Mouse (Mus musculus) heart, embryonic 16.5 days (tissue): ENCODE data around the gene Slc45a1. TPM values are rescaled to one million over a fixed set of nuclear protein-coding genes. Genes with fewer than 3 reads are reported as not detected.
A peak's percentile ranks its signal among the peaks of the same experiment; 100 is the strongest.
"Not testable (repeated sequence)": the region's sequence is repeated elsewhere in the genome, so short reads cannot be mapped to it uniquely, and the experiment has no call there.

ENCODE experiments used
- ATAC-seq: fragments of 200-750 bp; cut with Nextera tagmentation; replicated peaks from 2 replicates; pipeline ENCODE4 v1.8.0; 2017; ENCODE audit warnings: moderate number of reproducible peaks; ENCODE audit not compliant: insufficient read depth, low FRiP score; ENCODE audit errors: extremely low read depth
- H3K27ac ChIP-seq: fragments of 300-500 bp; sonication (generic); 2 replicates; pipeline ENCODE4 v1.5.1; 2014; ENCODE audit warnings: mild to moderate bottlenecking, low read length, control low read depth, moderate library complexity
- H3K27me3 ChIP-seq: fragments of 300-500 bp; sonication (generic); 2 replicates; pipeline ENCODE4 v1.6.1; 2014; ENCODE audit warnings: low read length, mixed read lengths; ENCODE audit not compliant: control insufficient read depth, insufficient read depth
- H3K36me3 ChIP-seq: fragments of 300-500 bp; sonication (generic); 2 replicates; pipeline ENCODE4 v1.6.1; 2014; ENCODE audit not compliant: control insufficient read depth, insufficient read depth
- H3K4me1 ChIP-seq: fragments of 300-500 bp; sonication (generic); 2 replicates; pipeline ENCODE4 v1.6.1; 2014; ENCODE audit warnings: low read length, mixed read lengths; ENCODE audit not compliant: control insufficient read depth, insufficient read depth
- H3K4me2 ChIP-seq: fragments of 300-500 bp; sonication (generic); 2 replicates; pipeline ENCODE4 v1.6.1; 2014; ENCODE audit warnings: low read depth, mild to moderate bottlenecking, control low read depth, low read length
- H3K4me3 ChIP-seq: fragments of 300-500 bp; sonication (generic); 2 replicates; pipeline ENCODE4 v1.5.1; 2014; ENCODE audit warnings: mild to moderate bottlenecking, control low read depth, low read length
- H3K9ac ChIP-seq: fragments of 300-500 bp; sonication (generic); 2 replicates; pipeline ENCODE4 v1.6.1; 2014; ENCODE audit warnings: low read length, control low read depth
- H3K9me3 ChIP-seq: fragments of 300-500 bp; sonication (generic); replicated peaks from 2 replicates; pipeline ENCODE4 v1.6.1; 2016; ENCODE audit warnings: low read length; ENCODE audit not compliant: control insufficient read depth
- WGBS: fragments of 180-500 bp; shearing (Covaris S2); extraction: QIAGEN DNeasy Blood & Tissue Kit; methylation state at CpG from one replicate; pipeline ENCODE4 v1.1.7; 2014; 5-methylcytosine and 5-hydroxymethylcytosine counted together
- polyA plus RNA-seq: library from polyadenylated mRNA; unstranded; fragments of >200 nt; fragmentation: Nextera tagmentation; extraction: Ambion mirVana; gene quantifications from 2 replicates; pipeline ENCODE4 v1.2.1, GENCODE M21; 2015

The Slc45a1 gene
- polyA plus RNA-seq, 1 experiment from 2014 or later: not detected

GRCm38 (mm10) chr4:150600503-150600902 is 51.5 kb downstream of the Slc45a1 start:
- H3K27me3 ChIP-seq, ATAC-seq, H3K4me3 ChIP-seq, H3K4me2 ChIP-seq, H3K9me3 ChIP-seq, H3K9ac ChIP-seq, H3K36me3 ChIP-seq, H3K27ac ChIP-seq: not testable (repeated sequence)
- whole genome bisulfite sequencing: 89% methylated on average over 2 of the region's 2 CpGs
- peaks cover 36% of the 10 kb centered on the region for H3K4me1 ChIP-seq

- peak; percentile 29; the same call in 1 of the 2 replicates for ATAC-seq
- Histone ChIP-seq H3K27ac (peak overlapping the region; percentile 58), H3K9ac (0 out of 2 replicates have a peak overlapping the region, but pooled peaks have one; percentile 30)
These were observed 52.6 kb downstream of the Slc45a1 start for GRCm38 (mm10) chr4:150599119-150599992.

GRCm38 (mm10) chr4:150598686-150599085 is 53.3 kb downstream of the Slc45a1 start:
- no peaks in the 10 kb centered on the region for H3K36me3 ChIP-seq
- WGBS: 17% methylated on average over 1 of the region's 1 CpGs
- H3K4me2 ChIP-seq: no peak overlapping the region
- no peak overlapping the region for H3K9ac ChIP-seq
- ATAC-seq: 0 out of 2 replicates have a peak, but pooled peaks have one; percentile 43
- H3K9me3 ChIP-seq: no peaks in the 10 kb centered on the region
- H3K4me1 ChIP-seq: peaks cover 40% of the 10 kb centered on the region
- H3K27ac ChIP-seq: peak overlapping the region; percentile 64
- no peak overlapping the region for H3K4me3 ChIP-seq
- H3K27me3 ChIP-seq: no peaks in the 10 kb centered on the region

More at GRCm38 (mm10) chr4:150599119-150599992, 52.6 kb downstream of the Slc45a1 start:
- Histone ChIP-seq H3K36me3 (no peaks in the 10 kb centered on the region), H3K4me1 (peaks cover 36% of the 10 kb centered on the region), H3K27me3 (no peaks in the 10 kb centered on the region), H3K4me2 (0 out of 2 replicates have a peak overlapping the region, but pooled peaks have one; percentile 11), H3K9me3 (no peaks in the 10 kb centered on the region), H3K4me3 (no peak overlapping the region)
- WGBS: 40% methylated on average over 3 of the region's 3 CpGs

- Histone ChIP-seq H3K36me3 (no peaks in the 10 kb centered on the region), H3K4me2 (no peak overlapping the region), H3K4me1 (peaks cover 57% of the 10 kb centered on the region), H3K9me3 (no peaks in the 10 kb centered on the region), H3K27me3 (no peaks in the 10 kb centered on the region), H3K4me3 (no peak overlapping the region), H3K9ac (no peak overlapping the region), H3K27ac (no peak overlapping the region)
- WGBS: 80% methylated on average over 5 of the region's 5 CpGs
- ATAC-seq: no peak
These were observed 56.0 kb downstream of the Slc45a1 start for GRCm38 (mm10) chr4:150595991-150596390.

GRCm38 (mm10) chr4:150595071-150595470 is 56.9 kb downstream of the Slc45a1 start:
- ATAC-seq: no peak
- no peak overlapping the region for H3K4me3 ChIP-seq
- H3K27me3 ChIP-seq: no peaks in the 10 kb centered on the region
- H3K4me2 ChIP-seq: no peak overlapping the region
- peaks cover 62% of the 10 kb centered on the region for H3K4me1 ChIP-seq
- 67% methylated on average over 3 of the region's 3 CpGs for WGBS
- H3K9me3 ChIP-seq: no peaks in the 10 kb centered on the region
- H3K9ac ChIP-seq: no peak overlapping the region
- H3K27ac ChIP-seq: no peak overlapping the region
- no peaks in the 10 kb centered on the region for H3K36me3 ChIP-seq

GRCm38 (mm10) chr4:150594298-150594829 is 57.6 kb downstream of the Slc45a1 start:
- H3K27ac ChIP-seq: peak overlapping the region; percentile 16; the same call in 1 of the 2 replicates
- no peaks in the 10 kb centered on the region for H3K36me3 ChIP-seq
- H3K27me3 ChIP-seq: no peaks in the 10 kb centered on the region
- ATAC-seq: no peak
- no peak overlapping the region for H3K4me2 ChIP-seq
- no peaks in the 10 kb centered on the region for H3K9me3 ChIP-seq
- no peak overlapping the region for H3K4me3 ChIP-seq
- 92% methylated on average over 4 of the region's 4 CpGs for WGBS
- H3K9ac ChIP-seq: no peak overlapping the region
- peaks cover 55% of the 10 kb centered on the region for H3K4me1 ChIP-seq

- H3K36me3 ChIP-seq: no peaks in the 10 kb centered on the region
- no peaks in the 10 kb centered on the region for H3K27me3 ChIP-seq
- no peak overlapping the region for H3K4me2 ChIP-seq
- H3K4me3 ChIP-seq: no peak overlapping the region
- WGBS: 64% methylated on average over 4 of the region's 4 CpGs
- no peaks in the 10 kb centered on the region for H3K9me3 ChIP-seq
- H3K27ac ChIP-seq: no peak overlapping the region
- H3K4me1 ChIP-seq: peaks cover 49% of the 10 kb centered on the region
- no peak for ATAC-seq
- H3K9ac ChIP-seq: no peak overlapping the region
These were observed 58.3 kb downstream of the Slc45a1 start for GRCm38 (mm10) chr4:150593473-150594217.

GRCm38 (mm10) chr4:150592087-150592486 is 59.9 kb downstream of the Slc45a1 start:
- H3K4me1 ChIP-seq: peaks cover 42% of the 10 kb centered on the region
- H3K27ac ChIP-seq: no peak overlapping the region
- H3K36me3 ChIP-seq: no peaks in the 10 kb centered on the region
- 0 out of 2 replicates have a peak, but pooled peaks have one; percentile 32 for ATAC-seq
- no peak overlapping the region for H3K4me3 ChIP-seq
- no peak overlapping the region for H3K9ac ChIP-seq
- 38% methylated on average over 6 of the region's 6 CpGs for WGBS
- no peaks in the 10 kb centered on the region for H3K9me3 ChIP-seq
- no peak overlapping the region for H3K4me2 ChIP-seq
- H3K27me3 ChIP-seq: no peaks in the 10 kb centered on the region
